Mouse (Mus musculus): ENCODE measurements at regions not wholly inside any gene's neighbourhood (a gene's known extent, or its start where the extent isn't known, plus 50 kb on each side); places are given as distances from the start of the nearest gene placed in this dataset.

DNA sequence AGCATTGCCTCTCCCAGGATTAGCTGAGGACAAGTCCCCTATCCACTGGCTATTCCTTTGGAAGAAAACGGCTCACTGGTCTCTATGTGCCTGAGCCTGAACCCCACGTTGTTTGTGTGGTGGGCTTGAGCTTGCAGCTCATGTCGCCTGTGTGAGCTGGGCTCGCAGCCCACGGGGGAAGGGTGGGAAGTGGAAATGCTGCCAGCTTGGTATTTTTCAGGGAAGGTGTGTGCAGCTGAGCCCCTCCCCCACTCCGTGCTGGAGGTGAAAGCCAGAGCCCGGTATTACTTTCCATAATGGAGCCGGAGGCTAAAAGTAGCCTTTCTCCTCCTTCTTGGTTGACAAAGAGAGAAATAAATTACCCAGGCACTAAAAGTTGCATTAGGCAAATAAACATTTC is 180.5 kb upstream of the Zc3h12a start:
- Histone ChIP-seq H3K9me3 (ENCODE audit: control insufficient read depth, low read length) (no peaks in the 10 kb centered on the region), H3K9ac (ENCODE audit: low read length) (no peak overlapping the region), H3K36me3 (ENCODE audit: control insufficient read depth, insufficient read depth, low read length) (no peaks in the 10 kb centered on the region), H3K27me3 (ENCODE audit: control insufficient read depth, insufficient read depth, low read length) (no peaks in the 10 kb centered on the region), H3K4me3 (ENCODE audit: control insufficient read depth in 1 of 2, insufficient read depth in 1 of 2, low read depth in 1 of 2, low read length in 2 of 2) (no peak overlapping the region), H3K27ac (replicated peaks in 1 of 2; ENCODE audit: control insufficient read depth in 1 of 2, insufficient read depth in 1 of 2, low read depth in 2 of 2, low read length in 2 of 2) (no peak overlapping the region), H3K4me2 (ENCODE audit: low read length) (no peak overlapping the region), H3K4me1 (ENCODE audit: control insufficient read depth in 2 of 2, insufficient read depth in 2 of 2, low read length in 2 of 2) (no peaks in the 10 kb centered on the region)
- ATAC-seq (ENCODE audit: insufficient number of reproducible peaks, insufficient read depth, low FRiP score, low read depth): no peak
- WGBS: 38% methylated on average over 8 of the region's 8 CpGs

DNA sequence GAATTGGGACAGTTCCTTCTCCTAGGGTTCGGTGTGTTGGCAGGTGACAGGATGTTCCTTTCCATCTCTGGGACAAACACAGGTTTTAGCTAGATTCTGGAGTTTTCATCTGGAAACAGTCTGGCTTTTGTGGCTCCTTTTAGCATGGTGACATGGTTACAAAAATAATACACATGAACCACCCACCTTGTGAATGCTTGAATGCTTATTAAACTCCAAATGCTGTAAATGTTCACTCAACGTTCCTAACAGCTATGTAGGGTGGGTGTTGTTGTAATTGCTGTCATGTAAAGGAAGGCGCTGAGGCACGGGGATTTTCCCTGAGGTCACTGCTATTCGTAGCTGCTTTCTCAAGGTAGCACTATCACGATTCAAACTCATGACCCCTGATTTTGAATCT is 178.1 kb upstream of the Zc3h12a start:
- Histone ChIP-seq H3K27ac (replicated peaks in 1 of 2; ENCODE audit: control insufficient read depth in 1 of 2, insufficient read depth in 1 of 2, low read depth in 2 of 2, low read length in 2 of 2) (no peak overlapping the region), H3K4me3 (ENCODE audit: control insufficient read depth in 1 of 2, insufficient read depth in 1 of 2, low read depth in 1 of 2, low read length in 2 of 2) (no peak overlapping the region), H3K27me3 (ENCODE audit: control insufficient read depth, insufficient read depth, low read length) (no peaks in the 10 kb centered on the region), H3K36me3 (ENCODE audit: control insufficient read depth, insufficient read depth, low read length) (no peaks in the 10 kb centered on the region), H3K9ac (ENCODE audit: low read length) (no peak overlapping the region), H3K4me2 (ENCODE audit: low read length) (no peak overlapping the region), H3K4me1 (ENCODE audit: control insufficient read depth in 2 of 2, insufficient read depth in 2 of 2, low read length in 2 of 2) (no peaks in the 10 kb centered on the region), H3K9me3 (ENCODE audit: control insufficient read depth, low read length) (no peaks in the 10 kb centered on the region)
- WGBS: 60% methylated on average over 6 of the region's 6 CpGs
- no peak for ATAC-seq (ENCODE audit: insufficient number of reproducible peaks, insufficient read depth, low FRiP score, low read depth)

DNA sequence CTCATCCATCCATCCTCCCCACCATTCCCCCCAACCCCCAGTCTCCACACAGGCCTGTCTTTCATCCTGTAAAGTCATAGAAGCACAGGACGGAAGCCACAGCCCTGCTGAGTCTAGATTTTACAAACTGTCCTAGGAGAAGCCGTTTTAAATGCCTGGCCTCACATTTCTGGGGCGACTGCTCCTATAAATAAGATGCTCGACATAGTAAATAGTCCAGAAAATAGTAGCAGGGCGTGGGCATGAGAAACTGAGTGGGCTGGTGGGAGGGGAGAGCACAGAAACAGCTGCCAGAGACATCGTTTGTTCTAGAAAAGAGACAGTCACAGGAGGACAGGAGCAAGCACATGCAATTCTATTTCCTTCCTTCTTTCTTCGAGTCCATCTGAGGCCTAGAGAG is 175.0 kb upstream of the Zc3h12a start:
- Histone ChIP-seq H3K27me3 (ENCODE audit: control insufficient read depth, insufficient read depth, low read length) (no peaks in the 10 kb centered on the region), H3K9ac (ENCODE audit: low read length) (no peak overlapping the region), H3K4me2 (ENCODE audit: low read length) (no peak overlapping the region), H3K9me3 (ENCODE audit: control insufficient read depth, low read length) (no peaks in the 10 kb centered on the region), H3K4me1 (ENCODE audit: control insufficient read depth in 2 of 2, insufficient read depth in 2 of 2, low read length in 2 of 2) (no peaks in the 10 kb centered on the region), H3K27ac (replicated peaks in 1 of 2; ENCODE audit: control insufficient read depth in 1 of 2, insufficient read depth in 1 of 2, low read depth in 2 of 2, low read length in 2 of 2) (no peak overlapping the region), H3K4me3 (ENCODE audit: control insufficient read depth in 1 of 2, insufficient read depth in 1 of 2, low read depth in 1 of 2, low read length in 2 of 2) (no peak overlapping the region), H3K36me3 (ENCODE audit: control insufficient read depth, insufficient read depth, low read length) (no peaks in the 10 kb centered on the region)
- 60% methylated on average over 7 of the region's 7 CpGs for WGBS
- no peak for ATAC-seq (ENCODE audit: insufficient number of reproducible peaks, insufficient read depth, low FRiP score, low read depth)

DNA sequence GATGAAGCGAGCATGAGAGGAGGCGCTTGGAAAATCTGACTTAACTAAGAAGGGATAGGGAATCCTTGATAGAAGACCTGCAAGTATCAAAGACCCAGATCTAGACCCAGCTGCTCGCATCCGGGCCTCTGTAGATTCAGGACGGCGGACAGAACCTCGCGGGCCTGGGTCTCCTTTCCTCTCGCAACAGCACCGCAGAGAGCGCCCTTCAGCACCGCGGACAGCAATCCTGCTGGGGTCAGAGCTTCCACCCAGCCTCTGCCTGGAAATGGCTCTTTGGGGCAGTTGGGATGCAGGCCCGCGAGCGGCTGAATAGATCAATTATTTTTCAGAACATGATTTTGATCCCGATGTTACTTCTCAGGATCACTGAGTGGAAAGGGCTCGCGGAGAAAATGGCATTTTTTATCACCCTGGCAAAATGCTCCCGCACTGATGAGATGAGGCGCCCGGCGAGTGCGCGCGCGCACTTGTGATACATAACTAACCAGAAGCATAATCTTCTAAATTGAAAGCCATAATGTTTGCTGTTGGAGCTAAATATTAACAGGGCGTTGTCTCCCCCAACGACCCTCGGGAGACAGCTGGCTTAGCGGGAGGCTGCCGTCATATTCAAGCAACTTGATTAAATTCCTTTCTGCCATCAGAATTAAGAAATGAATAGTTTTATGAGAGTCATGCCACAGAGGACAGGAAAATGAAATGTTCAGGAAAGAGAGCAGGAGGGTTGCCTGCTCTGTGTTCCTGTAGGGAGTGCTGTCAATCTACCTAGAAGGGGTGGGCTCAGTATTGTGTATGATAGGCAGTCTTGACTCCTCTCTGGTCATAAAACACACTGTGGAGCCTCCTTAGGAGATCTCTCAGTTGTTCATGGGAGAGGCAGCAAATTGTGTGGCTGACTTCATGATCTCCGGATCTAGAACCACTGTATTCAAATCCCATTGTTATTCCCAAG is 173.1 kb upstream of the Zc3h12a start:
- no peaks in the 10 kb centered on the region for H3K4me1 ChIP-seq (ENCODE audit: control insufficient read depth in 2 of 2, insufficient read depth in 2 of 2, low read length in 2 of 2)
- no peak overlapping the region for H3K4me3 ChIP-seq (ENCODE audit: control insufficient read depth in 1 of 2, insufficient read depth in 1 of 2, low read depth in 1 of 2, low read length in 2 of 2)
- H3K9me3 ChIP-seq (ENCODE audit: control insufficient read depth, low read length): no peaks in the 10 kb centered on the region
- no peak overlapping the region for H3K27ac ChIP-seq (replicated peaks in 1 of 2; ENCODE audit: control insufficient read depth in 1 of 2, insufficient read depth in 1 of 2, low read depth in 2 of 2, low read length in 2 of 2)
- no peak overlapping the region for H3K4me2 ChIP-seq (ENCODE audit: low read length)
- 21% methylated on average over 33 of the region's 33 CpGs for WGBS
- ATAC-seq (ENCODE audit: insufficient number of reproducible peaks, insufficient read depth, low FRiP score, low read depth): no peak
- no peaks in the 10 kb centered on the region for H3K27me3 ChIP-seq (ENCODE audit: control insufficient read depth, insufficient read depth, low read length)
- no peaks in the 10 kb centered on the region for H3K36me3 ChIP-seq (ENCODE audit: control insufficient read depth, insufficient read depth, low read length)
- no peak overlapping the region for H3K9ac ChIP-seq (ENCODE audit: low read length)

DNA sequence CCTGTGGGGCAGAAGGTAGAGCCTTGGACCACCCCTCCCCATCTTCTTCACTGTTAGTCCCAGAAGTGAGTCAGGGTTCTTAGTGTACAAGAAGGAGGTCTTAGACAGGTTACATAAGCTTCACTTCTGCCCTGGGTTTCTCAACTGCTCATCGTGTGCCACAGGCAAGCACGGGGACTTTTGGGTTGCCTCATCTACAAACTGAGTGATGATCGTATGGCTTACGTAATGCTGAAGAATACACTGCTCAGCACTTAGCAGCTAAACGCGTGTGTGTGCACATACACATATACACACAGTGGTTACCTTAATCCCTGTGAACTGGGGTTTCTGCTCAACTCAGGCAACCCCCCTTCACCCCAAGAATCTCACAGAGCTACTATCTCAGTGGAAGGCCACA is 163.1 kb upstream of the Zc3h12a start:
- ATAC-seq (ENCODE audit: insufficient number of reproducible peaks, insufficient read depth, low FRiP score, low read depth): no peak
- H3K36me3 ChIP-seq (ENCODE audit: control insufficient read depth, insufficient read depth, low read length): no peaks in the 10 kb centered on the region
- no peaks in the 10 kb centered on the region for H3K9me3 ChIP-seq (ENCODE audit: control insufficient read depth, low read length)
- H3K27me3 ChIP-seq (ENCODE audit: control insufficient read depth, insufficient read depth, low read length): no peaks in the 10 kb centered on the region; the same call in 1 of the 2 replicates
- H3K4me2 ChIP-seq (ENCODE audit: low read length): no peak overlapping the region
- no peaks in the 10 kb centered on the region for H3K4me1 ChIP-seq (ENCODE audit: control insufficient read depth in 2 of 2, insufficient read depth in 2 of 2, low read length in 2 of 2)
- H3K27ac ChIP-seq (replicated peaks in 1 of 2; ENCODE audit: control insufficient read depth in 1 of 2, insufficient read depth in 1 of 2, low read depth in 2 of 2, low read length in 2 of 2): no peak overlapping the region
- no peak overlapping the region for H3K4me3 ChIP-seq (ENCODE audit: control insufficient read depth in 1 of 2, insufficient read depth in 1 of 2, low read depth in 1 of 2, low read length in 2 of 2)
- H3K9ac ChIP-seq (ENCODE audit: low read length): no peak overlapping the region
- WGBS: 67% methylated on average over 6 of the region's 6 CpGs

DNA sequence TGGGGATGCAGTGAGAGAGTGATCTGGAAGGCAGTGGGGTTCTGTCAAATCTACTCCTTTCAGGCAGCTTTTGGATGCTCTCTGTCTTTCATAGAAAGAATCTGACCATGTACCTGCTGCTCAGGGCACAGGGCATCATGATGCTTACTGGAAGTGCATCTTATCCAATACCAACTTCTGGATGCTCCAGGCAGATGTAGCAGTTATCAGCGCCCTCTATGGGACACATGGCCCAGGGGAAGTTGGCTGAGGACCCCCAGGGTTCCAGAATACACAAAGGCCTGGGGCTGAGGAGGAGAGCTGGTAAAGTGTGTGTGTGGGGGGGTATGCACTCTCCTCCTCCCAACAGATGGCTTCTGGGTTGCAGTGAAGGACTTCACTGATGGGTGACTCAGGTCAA is 162.1 kb upstream of the Zc3h12a start:
- Histone ChIP-seq H3K4me2 (ENCODE audit: low read length) (no peak overlapping the region), H3K4me3 (ENCODE audit: control insufficient read depth in 1 of 2, insufficient read depth in 1 of 2, low read depth in 1 of 2, low read length in 2 of 2) (no peak overlapping the region), H3K27me3 (ENCODE audit: control insufficient read depth, insufficient read depth, low read length) (no peaks in the 10 kb centered on the region; the same call in 1 of the 2 replicates), H3K9me3 (ENCODE audit: control insufficient read depth, low read length) (no peaks in the 10 kb centered on the region), H3K4me1 (ENCODE audit: control insufficient read depth in 2 of 2, insufficient read depth in 2 of 2, low read length in 2 of 2) (no peaks in the 10 kb centered on the region), H3K9ac (ENCODE audit: low read length) (no peak overlapping the region), H3K27ac (replicated peaks in 1 of 2; ENCODE audit: control insufficient read depth in 1 of 2, insufficient read depth in 1 of 2, low read depth in 2 of 2, low read length in 2 of 2) (no peak overlapping the region), H3K36me3 (ENCODE audit: control insufficient read depth, insufficient read depth, low read length) (no peaks in the 10 kb centered on the region)
- no peak for ATAC-seq (ENCODE audit: insufficient number of reproducible peaks, insufficient read depth, low FRiP score, low read depth)
- WGBS: 0% methylated on average over 1 of the region's 1 CpGs

DNA sequence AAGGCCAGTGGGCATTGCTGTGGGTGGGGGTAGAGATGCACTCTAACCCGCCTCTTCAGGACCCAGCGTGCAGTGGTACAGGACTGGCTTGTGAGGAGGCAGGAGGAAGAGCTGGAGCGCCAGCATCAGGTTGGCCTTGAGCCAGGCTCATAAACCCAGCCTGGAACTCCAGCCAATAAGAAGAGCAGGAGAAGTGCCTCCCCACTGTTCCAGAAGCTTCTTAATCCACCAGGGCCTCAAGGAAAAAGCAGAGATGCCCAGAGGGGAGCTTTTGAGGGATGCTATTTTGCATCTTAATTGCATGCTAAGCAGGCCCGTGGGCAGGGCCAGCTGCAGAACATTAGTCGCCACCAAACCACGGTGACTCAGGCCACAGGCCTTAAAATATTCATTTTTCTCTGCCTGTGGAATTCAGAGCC is 161.4 kb upstream of the Zc3h12a start:
- Histone ChIP-seq H3K9me3 (ENCODE audit: control insufficient read depth, low read length) (no peaks in the 10 kb centered on the region), H3K9ac (ENCODE audit: low read length) (no peak overlapping the region), H3K27ac (replicated peaks in 1 of 2; ENCODE audit: control insufficient read depth in 1 of 2, insufficient read depth in 1 of 2, low read depth in 2 of 2, low read length in 2 of 2) (no peak overlapping the region), H3K4me3 (ENCODE audit: control insufficient read depth in 1 of 2, insufficient read depth in 1 of 2, low read depth in 1 of 2, low read length in 2 of 2) (no peak overlapping the region), H3K36me3 (ENCODE audit: control insufficient read depth, insufficient read depth, low read length) (no peaks in the 10 kb centered on the region), H3K4me1 (ENCODE audit: control insufficient read depth in 2 of 2, insufficient read depth in 2 of 2, low read length in 2 of 2) (no peaks in the 10 kb centered on the region), H3K4me2 (ENCODE audit: low read length) (no peak overlapping the region), H3K27me3 (ENCODE audit: control insufficient read depth, insufficient read depth, low read length) (no peaks in the 10 kb centered on the region; the same call in 1 of the 2 replicates)
- 52% methylated on average over 6 of the region's 6 CpGs for WGBS
- no peak for ATAC-seq (ENCODE audit: insufficient number of reproducible peaks, insufficient read depth, low FRiP score, low read depth)

DNA sequence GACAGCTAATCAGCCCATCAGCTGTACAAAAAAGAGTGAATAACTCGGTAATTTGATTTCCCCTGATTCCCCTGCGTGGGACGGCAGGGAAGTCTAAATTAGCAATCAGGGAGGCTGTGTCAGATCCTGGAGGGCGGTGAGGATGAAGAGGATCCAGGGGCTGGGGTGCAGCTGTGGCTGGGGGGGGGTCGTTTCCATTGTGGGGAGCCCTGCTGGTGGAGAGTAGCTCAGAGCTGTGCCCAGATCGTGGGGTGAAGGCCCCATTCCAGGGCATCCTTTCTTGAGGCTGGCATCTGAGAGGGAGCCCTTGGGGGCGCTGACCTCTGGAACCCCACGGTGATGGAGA is 155.3 kb upstream of the Zc3h12a start:
- WGBS: 24% methylated on average over 8 of the region's 8 CpGs
- no peaks in the 10 kb centered on the region; a peak in 1 of 4 replicates for H3K4me1 ChIP-seq (ENCODE audit: control insufficient read depth in 2 of 2, insufficient read depth in 2 of 2, low read length in 2 of 2)
- no peak overlapping the region for H3K9ac ChIP-seq (ENCODE audit: low read length)
- H3K27me3 ChIP-seq (ENCODE audit: control insufficient read depth, insufficient read depth, low read length): peaks cover 5% of the 10 kb centered on the region; the same call in 1 of the 2 replicates
- H3K27ac ChIP-seq (replicated peaks in 1 of 2; ENCODE audit: control insufficient read depth in 1 of 2, insufficient read depth in 1 of 2, low read depth in 2 of 2, low read length in 2 of 2): no peak overlapping the region
- H3K4me3 ChIP-seq (ENCODE audit: control insufficient read depth in 1 of 2, insufficient read depth in 1 of 2, low read depth in 1 of 2, low read length in 2 of 2): no peak overlapping the region
- no peaks in the 10 kb centered on the region for H3K9me3 ChIP-seq (ENCODE audit: control insufficient read depth, low read length)
- no peak overlapping the region for H3K4me2 ChIP-seq (ENCODE audit: low read length)
- ATAC-seq (ENCODE audit: insufficient number of reproducible peaks, insufficient read depth, low FRiP score, low read depth): no peak
- no peaks in the 10 kb centered on the region for H3K36me3 ChIP-seq (ENCODE audit: control insufficient read depth, insufficient read depth, low read length)
